8 mouse cellular contexts compared by ENCODE assay signal in the genomic region with DNA sequence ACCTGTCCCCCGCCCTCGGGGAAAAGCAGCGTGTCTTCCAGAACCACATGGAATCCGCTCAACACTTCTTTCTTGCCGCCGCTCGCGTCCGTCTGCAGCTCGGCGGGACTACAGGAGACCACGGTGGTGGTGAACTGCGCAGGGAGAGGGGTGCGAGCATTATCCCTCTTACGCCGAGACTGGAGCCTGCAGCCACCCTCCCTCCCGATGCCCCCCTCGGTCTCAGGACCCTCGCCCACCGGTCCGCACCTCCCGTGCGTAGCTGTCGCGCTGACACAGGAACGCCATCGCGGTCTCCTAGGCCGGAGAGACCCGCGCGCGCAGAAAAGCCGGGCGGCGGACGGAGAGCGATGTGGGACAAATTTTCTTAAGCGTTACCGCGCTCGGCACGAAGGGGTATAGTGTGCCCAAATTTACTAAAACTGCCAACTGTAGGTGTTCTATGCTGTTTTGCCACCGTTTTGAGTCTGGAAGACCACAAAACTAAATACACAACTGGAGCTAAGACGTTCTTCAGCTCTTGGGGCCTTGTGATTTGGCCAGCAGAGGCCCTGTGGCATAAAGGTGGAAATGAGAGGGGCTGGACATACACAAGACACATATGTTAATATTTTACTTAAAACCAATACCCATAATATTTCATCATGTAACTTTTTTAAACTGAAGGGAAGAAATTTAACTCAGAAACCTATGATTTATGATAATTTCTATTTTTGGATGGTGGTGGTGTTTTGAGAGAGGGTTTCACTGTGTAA. TPM values are rescaled to one million over a fixed set of nuclear protein-coding genes. Genes with fewer than 3 reads are reported as not detected.
DNase-seq lines count a peak whose midpoint lies in the region; ATAC-seq and TF ChIP-seq lines count a peak whose summit lies in the region.

A gene (minus strand): TSS at position 515 of the 755 bp plus-strand sequence.

- peak within 1 kb of the TSS; percentile 92 for H3K27ac ChIP-seq in gastrocnemius, adult 2 months
- peak within 1 kb of the TSS; percentile 84 for H3K27ac ChIP-seq in hindbrain, embryonic 16.5 days (ENCODE audit: low read depth, low read length)

- no peaks in the 10 kb centered on the region for H3K9me3 ChIP-seq in hindbrain, embryonic 16.5 days (ENCODE audit: control insufficient read depth, low read length)

- peaks cover 7% of the 10 kb centered on the region for H3K4me1 ChIP-seq in hindbrain, embryonic 16.5 days (ENCODE audit: control insufficient read depth, insufficient read depth, low read depth, low read length)

- no peaks in the 10 kb centered on the region for H3K27me3 ChIP-seq in hindbrain, embryonic 16.5 days (replicated peaks; ENCODE audit: control insufficient read depth, insufficient read depth, low read length)

- peaks cover 6% of the 10 kb centered on the region; the same call in 1 of the 2 replicates for H3K36me3 ChIP-seq in hindbrain, embryonic 16.5 days (ENCODE audit: control insufficient read depth, insufficient read depth, low read length)

- peak within 1 kb of the TSS; percentile 86 for H3K4me2 ChIP-seq in hindbrain, embryonic 16.5 days (ENCODE audit: low read length)

- ATAC-seq in hindbrain, embryonic 16.5 days = peak; percentile 81

- DNase-seq in ZHBTc4 (ENCODE audit: low read depth, low spot score) = peak; percentile 91
- DNase-seq in cerebellum, postnatal 4 days (ENCODE audit: low spot score in 2 of 2) = peak; percentile 90 to 94
- peak; percentile 93 for DNase-seq in gastrocnemius, adult 2 months
- peak; percentile 68 for DNase-seq in left cerebral cortex, adult 11 months (ENCODE audit: low spot score)
- peak; percentile 89 for DNase-seq in lung, postnatal 36 days
- DNase-seq in retina, postnatal 1 day = peak; percentile 92
- DNase-seq in thymus, postnatal 4 days = peak; percentile 97

- peak within 1 kb of the TSS; percentile 92 for H3K9ac ChIP-seq in hindbrain, embryonic 16.5 days (ENCODE audit: low read depth, low read length)

- under 1% methylated on average over 43 of the region's 45 CpGs for WGBS in hindbrain, embryonic 16.5 days

- TF ChIP-seq CTCF in gastrocnemius, adult 2 months (IDR thresholded peaks at IDR 0.05) = no peak

- intact Hi-C loops in gastrocnemius, adult 2 months (cut with DNase I) = no loop called here

- H3K4me3 ChIP-seq in gastrocnemius, adult 2 months = peak within 1 kb of the TSS; percentile 90
- H3K4me3 ChIP-seq in hindbrain, embryonic 16.5 days (ENCODE audit: low read length) = peak within 1 kb of the TSS; percentile 90

RNA-seq across cellular contexts. Expression of the gene that starts here (rescaled TPM):
- total RNA-seq in gastrocnemius, adult 2 months (2021) = 10 to 100 TPM; 17.1 to 24.9 TPM
- 93.5 and 98.6 TPM in 2 replicates for polyA plus RNA-seq in hindbrain, embryonic 16.5 days (2015; fragmentation: Nextera tagmentation; extraction: Ambion mirVana)

Comparison
In these comparisons a context has a peak if more than half of its experiments do, and no peak if none do; other contexts are left out.
1. Peak in every context shown above with its lines: DNase-seq, ATAC-seq, H3K4me3 ChIP-seq and H3K27ac ChIP-seq.